Mouse (Mus musculus): Measurements from ENCODE around the gene Sh3glb1.

DNA sequence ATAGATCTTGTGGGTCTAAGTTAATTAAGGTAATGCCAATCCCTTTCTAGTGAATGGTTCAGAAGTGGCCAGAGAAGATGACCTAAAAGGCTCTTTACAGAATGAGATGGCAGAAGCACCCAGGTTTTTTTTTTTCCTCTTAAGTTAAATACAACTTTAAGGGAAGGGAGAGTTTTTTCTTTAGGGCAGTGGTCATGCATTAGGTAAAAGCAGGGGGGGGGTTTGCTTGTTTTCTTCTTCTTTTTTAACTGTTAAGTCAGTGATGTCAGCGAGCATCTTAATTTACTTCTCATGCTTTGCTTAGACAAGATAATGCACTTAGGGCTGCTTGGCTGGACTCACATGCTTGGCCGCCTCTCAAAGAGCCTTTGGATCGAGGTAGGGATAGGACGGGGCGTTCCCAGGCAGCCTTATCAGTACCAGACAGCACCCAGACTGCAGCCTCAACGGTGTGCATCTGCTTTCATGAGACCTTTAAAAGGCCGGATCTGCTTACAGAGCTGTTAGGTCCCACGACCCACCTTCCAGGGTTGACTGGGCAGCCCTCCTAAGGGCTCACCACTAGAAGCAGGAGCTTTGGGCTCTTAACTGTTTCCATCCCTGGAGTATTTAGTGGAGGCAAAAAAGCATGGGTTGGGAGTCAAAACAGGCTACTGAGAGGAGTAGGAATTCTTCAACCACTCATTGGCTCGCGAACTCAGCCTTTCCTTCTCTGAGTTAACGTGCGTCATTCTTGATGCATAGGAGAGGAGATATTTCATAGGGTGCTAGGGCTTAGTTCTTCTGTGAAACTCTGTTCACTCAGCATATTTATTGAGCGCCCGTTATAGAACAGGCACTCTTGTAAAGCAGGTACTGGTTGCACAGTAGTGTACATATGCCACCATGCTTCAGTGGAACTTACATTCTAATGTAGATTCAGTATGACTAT, 49.9 kb downstream of the Sh3glb1 start:
- no peak for TF ChIP-seq CTCF (IDR thresholded peaks at IDR 0.05; ENCODE audit: low read depth, low read length)
- peak; percentile 97 for TF ChIP-seq TAL1 (conservative IDR thresholded peaks at IDR 0.05; ENCODE audit: low read depth, low read length)
- no peak for TF ChIP-seq GATA1 (IDR thresholded peaks at IDR 0.05; ENCODE audit: borderline replicate concordance, low read length)
